Mouse (Mus musculus) spleen, adult 12 weeks (tissue): ENCODE results near the gene Vmn1r86.
"Not testable (repeated sequence)": the region's sequence is repeated elsewhere in the genome, so short reads cannot be mapped to it uniquely, and the experiment has no call there.

Source experiments
- DNase-seq: peaks from one replicate; pipeline ENCODE4 v3.0.0; 2022; ENCODE audit warnings: low spot score

The Vmn1r86 gene

DNA sequence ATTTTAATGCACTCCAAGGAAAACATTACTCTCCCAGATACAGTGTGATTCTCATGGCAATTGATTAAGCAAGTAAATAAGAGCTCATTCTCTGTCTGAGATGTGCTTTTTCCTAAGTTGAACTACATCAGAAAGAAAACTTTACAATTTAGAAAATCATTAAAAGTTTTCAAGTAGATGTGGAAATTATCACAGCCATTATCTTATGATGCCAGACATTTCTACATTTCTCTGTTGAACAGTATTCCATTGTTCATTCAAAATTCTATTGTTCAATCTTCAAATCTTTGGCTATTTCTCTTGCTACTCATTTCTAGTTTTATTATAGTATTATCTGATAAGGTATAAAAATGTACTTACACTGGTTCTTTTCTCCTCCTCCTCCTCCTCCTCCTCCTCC, at the start of gene Vmn1r86:
Gene Vmn1r86 (minus strand): TSS at position 101 of the 400 bp plus-strand sequence.
- no peak for DNase-seq

DNA sequence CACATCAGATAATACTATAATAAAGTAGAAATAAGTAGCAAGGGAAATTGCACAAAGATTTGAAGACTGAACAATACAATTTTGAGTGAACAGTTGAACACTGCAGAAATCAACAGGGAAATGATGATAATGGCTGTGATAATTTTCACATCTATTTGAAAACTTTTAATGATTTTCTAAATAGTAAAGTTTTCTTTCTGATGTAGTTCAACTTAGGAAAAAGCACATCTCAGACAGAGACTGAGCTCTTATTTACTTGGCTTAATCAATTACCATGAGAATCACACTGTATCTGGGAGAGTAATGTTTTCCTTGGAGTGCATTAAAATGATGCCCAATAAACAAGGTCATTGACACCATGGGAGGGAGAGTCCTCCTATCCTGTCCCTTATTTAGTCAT, 39.6 kb upstream of the Vmn1r86 start, which contains the start of gene Vmn1r88:
Gene Vmn1r88 (plus strand): TSS at position 301 of the 400 bp plus-strand sequence.
- DNase-seq, result no peak

DNA sequence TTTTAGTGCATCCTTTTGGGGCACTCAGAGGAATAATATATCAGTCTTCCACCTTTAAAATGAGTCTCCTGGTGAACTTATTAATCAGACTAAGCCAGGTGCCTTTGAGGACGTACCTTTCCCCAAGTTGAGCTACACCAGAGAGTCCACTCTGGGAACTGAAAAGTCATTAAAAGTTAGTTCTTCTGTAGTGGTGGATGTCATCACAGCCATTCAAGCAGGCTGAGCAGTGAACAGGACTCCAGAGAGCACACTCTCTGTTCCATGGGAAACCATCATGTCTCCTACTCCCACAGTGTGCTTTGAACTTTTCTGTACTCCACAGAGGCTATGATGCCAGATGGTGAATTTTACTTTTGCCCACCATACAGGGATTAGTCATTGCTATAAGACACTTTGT, 20.3 kb upstream of the Vmn1r86 start, which contains the start of gene Vmn1r87:
Gene Vmn1r87 (minus strand): TSS at position 101 of the 400 bp plus-strand sequence.
- DNase-seq, result no peak

DNA sequence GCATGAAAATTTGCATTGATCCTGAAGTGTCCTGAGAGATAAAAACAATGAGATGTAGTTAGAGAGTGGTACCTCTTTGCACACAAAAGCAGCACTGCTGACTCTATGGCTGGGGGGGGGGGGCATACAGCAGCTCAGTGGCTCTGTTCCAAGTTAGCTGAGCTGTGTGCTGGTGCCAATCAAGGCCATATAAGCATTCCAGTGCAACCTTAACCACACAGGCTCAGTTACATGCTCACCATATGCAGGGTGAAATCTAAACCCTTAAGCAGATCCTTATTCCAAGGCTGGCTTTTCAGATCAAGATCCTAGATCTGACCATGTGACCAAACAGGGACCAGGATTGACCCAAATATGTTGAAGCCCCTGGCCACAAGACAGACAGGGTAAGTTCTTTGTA, 17.6 kb upstream of the Vmn1r86 start:
- no peak for DNase-seq

DNA sequence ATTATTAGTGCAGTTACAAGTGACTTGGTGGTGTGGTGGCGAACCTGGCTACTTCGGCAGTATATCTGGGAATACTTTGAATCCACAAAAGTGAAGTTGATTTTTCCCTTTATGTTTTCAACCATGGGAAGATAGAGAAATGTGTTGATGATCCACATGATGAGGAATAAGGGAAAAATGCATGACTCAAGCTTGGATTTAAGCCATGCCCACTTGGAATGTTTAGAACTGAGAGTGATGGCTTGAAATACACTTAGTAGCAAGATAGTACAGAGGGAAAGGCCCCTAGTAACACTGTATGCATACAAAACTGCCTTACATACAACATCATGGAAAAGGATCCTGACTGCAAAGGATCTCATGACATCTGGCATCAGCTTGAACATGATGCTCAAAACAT, 12.1 kb upstream of the Vmn1r86 start:
- no peak for DNase-seq

DNA sequence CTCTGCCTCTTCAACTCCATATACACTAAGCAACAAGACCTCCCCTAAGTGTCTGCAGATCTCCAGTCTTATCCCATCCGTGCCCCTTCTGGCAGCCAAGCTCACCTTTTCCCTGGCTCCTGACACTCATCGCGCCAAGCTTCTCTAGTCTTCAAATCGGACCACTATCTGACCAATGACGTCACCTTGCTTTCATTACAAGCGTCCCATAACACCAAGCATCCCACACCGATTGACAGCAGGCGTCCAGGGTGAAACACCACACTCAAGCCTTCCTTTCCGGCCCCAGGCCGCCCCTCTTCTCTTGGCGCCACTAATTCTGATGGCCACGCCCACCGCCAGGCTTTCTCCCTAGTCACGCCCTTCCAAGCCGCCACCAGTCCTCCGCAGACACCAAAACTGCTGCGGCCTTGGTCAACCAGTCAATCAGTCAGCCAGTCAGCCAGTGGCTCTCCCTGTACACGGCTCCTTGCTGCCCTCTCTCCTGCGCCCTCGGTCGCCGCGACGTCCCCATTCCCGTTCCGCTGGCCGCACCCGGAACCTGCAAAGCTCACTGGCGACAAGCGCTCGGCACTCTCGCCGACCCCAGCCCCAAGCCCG, 3.9 kb upstream of the Vmn1r86 start:
- peak; percentile 55 for DNase-seq

DNA sequence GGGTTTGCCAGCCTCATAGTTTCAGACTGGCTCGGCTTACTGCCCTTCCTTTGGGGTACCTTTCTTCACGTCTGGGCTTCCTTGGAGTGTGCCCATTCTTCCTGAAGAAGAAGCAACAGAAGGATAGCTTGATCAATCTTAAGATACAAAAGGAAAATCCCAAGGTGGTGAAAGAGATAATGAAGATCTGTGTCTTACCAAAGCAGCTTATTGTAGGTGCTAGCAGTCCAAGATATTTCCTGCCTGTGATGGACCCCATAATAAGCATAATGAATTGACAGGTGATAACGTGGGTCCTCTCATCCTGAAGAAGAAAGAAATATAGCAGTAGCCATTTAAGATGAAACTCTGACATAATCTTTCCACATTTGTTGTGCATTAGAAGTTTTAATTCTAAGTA, 24.6 kb downstream of the Vmn1r86 start, which contains the start of gene Vmn1r85:
Gene Vmn1r85 (minus strand): TSS at position 101 of the 400 bp plus-strand sequence.
- DNase-seq, result no peak

DNA sequence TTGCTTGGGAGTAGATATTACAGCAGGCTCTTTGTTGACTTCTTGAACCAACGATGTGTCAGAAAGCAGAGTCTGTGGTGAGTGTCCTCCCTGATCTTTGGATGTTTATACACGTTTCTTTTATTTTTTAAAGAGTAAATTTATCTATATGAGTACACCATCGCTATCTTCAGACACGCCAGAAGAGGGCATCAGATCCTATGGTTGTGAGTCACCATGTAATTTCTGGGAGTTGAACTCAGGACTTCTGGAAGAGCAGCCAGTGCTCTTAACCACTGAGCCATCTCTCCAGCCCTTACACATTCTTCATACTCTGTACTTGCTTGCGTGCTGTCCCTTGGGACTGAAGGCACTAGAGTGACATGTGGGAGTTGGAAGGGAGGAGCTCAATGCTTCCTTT, 47.4 kb downstream of the Vmn1r86 start:
- no peak for DNase-seq

DNA sequence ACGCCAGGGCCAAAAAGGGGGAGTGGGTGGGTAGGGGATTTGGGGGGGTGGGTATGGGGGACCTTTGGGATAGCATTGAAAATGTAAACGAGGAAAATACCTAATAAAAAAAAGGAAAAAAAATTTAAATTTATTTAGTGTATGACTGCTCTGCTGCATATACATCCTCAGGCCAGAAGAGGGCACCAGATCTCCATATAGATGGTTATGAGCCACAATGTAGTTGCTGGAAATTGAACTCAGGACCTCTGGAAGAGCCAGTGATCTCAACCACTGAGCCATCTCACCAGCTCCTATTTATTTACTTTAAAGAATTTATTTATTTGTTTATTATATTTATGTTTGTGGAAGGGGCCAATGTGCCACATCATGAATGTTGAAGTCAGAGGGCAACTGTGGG, 56.3 kb downstream of the Vmn1r86 start:
- DNase-seq, result not testable (repeated sequence)

DNA sequence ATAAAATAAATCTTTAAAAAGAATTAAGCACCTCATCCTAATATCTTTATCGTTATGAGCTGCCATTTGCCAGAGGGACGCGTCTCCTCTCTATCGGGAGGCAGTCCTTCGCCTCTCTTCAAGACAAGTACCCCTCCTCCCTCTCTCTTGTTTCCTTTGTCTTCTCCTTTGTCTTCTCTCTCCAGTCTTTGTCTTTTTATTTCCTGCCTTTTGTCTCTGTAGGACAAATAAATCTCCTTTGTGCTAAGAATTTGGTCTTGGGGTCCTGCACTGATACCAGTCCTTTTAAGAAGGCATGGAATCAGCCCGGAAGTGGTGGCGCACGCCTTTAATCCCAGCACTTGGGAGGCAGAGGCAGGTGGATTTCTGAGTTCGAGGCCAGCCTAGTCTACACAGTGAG, 60.2 kb downstream of the Vmn1r86 start:
- DNase-seq, result no peak

DNA sequence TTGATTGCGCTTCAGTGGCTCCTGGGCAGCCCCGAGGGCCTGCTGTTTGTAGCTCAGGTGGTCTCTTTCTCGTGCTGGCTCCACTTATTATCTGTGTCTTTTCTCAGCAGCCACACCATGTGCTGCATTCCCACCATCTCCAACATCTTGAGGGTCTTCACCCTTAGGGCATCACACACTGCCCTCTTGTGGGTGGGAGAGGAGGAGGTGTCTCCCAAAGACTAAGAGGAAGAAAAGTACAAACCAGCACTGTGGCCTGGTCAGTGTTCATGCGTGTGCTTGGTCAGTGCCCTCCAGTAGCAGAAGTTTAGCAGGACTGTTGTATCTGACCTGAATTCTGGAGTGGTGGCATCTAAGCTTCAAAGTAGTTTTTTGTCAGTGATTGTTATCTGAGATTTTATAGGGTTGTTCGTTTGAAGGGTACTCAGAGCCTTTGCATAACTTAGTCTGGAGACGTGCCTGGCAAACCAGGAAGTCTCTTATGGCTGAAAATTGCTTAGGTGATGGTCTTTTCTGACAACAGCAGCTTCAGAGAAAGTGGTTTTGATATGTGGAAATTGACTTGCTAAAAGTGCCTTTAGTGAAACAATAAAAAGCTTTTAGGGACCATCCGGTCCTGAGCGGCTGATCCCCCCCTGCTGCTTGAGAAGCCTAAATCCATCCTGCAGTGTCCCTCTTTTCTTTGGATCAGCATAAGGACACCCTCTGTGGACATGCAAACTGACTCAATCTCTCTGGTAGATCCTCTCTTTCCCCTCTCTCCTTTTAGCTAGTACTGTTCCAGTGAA, 62.6 kb downstream of the Vmn1r86 start:
- no peak for DNase-seq

DNA sequence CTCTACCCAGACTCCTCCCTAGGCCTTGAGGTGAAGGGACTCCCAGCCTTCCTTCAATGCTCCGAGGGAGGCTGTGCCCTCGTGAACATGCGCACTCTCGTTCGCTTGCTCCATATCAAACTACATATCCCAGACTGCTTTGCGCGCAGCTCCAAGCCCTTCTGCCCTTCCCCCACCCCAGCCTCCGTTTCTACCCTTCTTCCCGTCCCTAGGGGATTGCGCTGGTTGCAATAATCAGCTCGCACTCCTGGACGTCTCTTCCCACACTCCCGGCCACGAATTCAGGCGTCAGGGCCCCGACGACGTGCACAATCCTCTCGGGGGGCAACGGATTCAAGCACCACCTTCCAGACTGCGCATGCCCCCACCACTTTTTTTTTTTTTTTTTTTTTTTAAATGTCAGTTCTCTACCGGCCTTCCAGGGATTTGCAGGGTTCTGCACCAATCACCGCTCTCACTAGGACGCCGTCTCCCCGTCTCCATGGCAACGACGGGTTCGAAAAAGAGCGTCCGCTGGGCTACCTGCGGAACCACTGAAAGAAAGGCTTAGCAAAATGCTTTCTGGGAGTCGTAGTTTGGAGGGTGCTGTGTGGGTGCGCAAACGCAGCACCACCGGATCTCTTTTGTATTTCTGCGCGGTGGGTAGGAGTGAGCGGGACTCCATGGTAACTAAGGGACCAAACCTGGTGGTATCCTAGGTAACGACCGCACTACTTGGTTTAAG, 65.3 kb downstream of the Vmn1r86 start, which contains the start of gene Mzf1:
Gene Mzf1 (minus strand): TSS at position 478 of the 724 bp plus-strand sequence.
- peak; percentile 78 for DNase-seq

DNA sequence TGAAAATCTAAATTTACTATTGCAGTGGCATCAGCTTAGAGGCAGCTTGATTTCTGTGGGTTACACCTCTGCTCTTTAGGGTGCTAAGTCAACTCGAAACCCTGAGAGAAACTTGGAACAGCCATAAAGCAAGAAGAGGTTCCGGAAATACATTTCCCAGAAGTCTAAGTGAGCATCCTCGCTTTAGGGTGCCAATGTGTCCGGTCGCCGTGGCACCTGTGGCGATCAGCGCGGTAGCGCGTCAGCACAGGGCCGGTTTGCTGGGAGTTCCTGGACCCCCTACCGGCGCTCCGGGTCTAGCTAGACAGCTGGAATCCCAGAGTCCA, 65.8 kb downstream of the Vmn1r86 start:
- DNase-seq, result no peak

DNA sequence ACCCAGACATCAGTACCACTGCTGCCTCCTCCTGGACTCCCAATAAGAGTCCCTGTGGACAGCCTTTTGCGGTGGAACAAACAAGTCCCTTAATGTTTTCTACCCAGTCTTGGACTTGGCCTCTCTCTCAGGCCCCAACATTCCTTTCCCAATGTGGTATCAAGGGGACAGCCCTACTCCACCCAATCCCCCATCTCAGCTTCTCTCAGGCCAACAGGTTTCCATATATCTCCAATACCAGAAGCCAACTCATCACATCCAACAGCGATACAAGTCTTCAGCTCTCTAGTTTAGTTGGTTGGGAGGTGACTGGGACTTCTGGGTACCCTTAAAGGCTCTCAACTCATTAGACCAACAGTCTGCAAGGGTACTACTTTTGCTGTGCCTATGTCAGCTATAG, 66.2 kb downstream of the Vmn1r86 start:
- no peak for DNase-seq

DNA sequence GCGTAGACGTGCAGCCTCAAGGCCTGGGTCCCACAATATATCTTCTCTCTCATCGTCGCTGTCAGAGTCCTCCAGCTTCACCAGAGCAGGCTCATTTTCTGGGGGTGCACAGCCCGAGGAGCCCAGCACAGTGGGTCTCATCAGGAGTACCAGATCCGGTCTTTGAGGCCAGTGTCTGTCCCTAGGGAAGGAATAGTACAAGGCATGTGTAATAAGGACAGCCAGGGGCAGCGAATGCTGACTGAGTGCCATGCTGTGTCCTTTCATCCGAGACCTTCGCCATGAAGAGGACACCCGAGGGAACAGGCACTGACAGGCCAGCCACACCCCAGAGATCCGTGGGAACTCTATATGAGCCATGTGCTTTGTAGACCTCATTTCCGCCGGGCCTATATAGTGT, 66.7 kb downstream of the Vmn1r86 start:
- no peak for DNase-seq
